Comparison of ENCODE assay signal across 25 mouse cellular contexts in genomic region chr12:65349535-65349934, GRCm38 (mm10).
"Had no signal": no experiment of that assay in that cellular context is flagged by ENCODE, and none has a peak within 500 bp of the region (broad histone marks: within the 10 kb centered on the region; RNA-seq: fewer than 3 reads in every experiment).

No protein-coding gene starts in this region.

- H3K9me3 ChIP-seq: kidney, embryonic 15.5 days; limb, embryonic 12.5 days; limb, embryonic 15.5 days; neural tube, embryonic 13.5 days had no signal

- H3K4me3 ChIP-seq: kidney, embryonic 15.5 days; left cerebral cortex, adult 2 months; limb, embryonic 12.5 days; limb, embryonic 15.5 days; myocyte; neural tube, embryonic 13.5 days had no signal

- H3K9ac ChIP-seq: kidney, embryonic 15.5 days; limb, embryonic 12.5 days; limb, embryonic 15.5 days; liver, embryonic 14.5 days; liver, postnatal 0 days; lung, embryonic 14.5 days; neural tube, embryonic 13.5 days had no signal

- H3K4me1 ChIP-seq: kidney, embryonic 15.5 days; limb, embryonic 12.5 days; limb, embryonic 15.5 days; neural tube, embryonic 13.5 days had no signal

- H3K4me2 ChIP-seq: kidney, embryonic 15.5 days; limb, embryonic 12.5 days; limb, embryonic 15.5 days; liver, embryonic 11.5 days; lung, embryonic 14.5 days; neural tube, embryonic 13.5 days had no signal

- H3K36me3 ChIP-seq: kidney, embryonic 15.5 days; limb, embryonic 12.5 days; limb, embryonic 15.5 days; neural tube, embryonic 13.5 days had no signal

- DNase-seq: kidney, adult 11 months; kidney, adult 8-10 months; kidney, postnatal 10 days; kidney, postnatal 36 days; layer of hippocampus, postnatal 36 days; left cerebral cortex, postnatal 4 days; liver, postnatal 0 days; lung, embryonic 14.5 days; right cerebral cortex, adult 18-20 months; right cerebral cortex, postnatal 14 days; right cerebral cortex, postnatal 4 days; thymus, adult 2 months; thymus, postnatal 14 days; thymus, postnatal 4 days had no signal

- H3K27ac ChIP-seq: kidney, embryonic 15.5 days; left cerebral cortex, adult 2 months; limb, embryonic 12.5 days; limb, embryonic 15.5 days; liver, embryonic 14.5 days; macrophage; neural tube, embryonic 13.5 days; stomach, postnatal 0 days had no signal

- H3K27me3 ChIP-seq: kidney, embryonic 15.5 days; limb, embryonic 12.5 days; limb, embryonic 15.5 days; neural tube, embryonic 13.5 days had no signal

- ATAC-seq: liver, postnatal 0 days; lung, postnatal 0 days had no signal
